Comparison of ENCODE assay signal across 18 mouse cellular contexts in the genomic region with DNA sequence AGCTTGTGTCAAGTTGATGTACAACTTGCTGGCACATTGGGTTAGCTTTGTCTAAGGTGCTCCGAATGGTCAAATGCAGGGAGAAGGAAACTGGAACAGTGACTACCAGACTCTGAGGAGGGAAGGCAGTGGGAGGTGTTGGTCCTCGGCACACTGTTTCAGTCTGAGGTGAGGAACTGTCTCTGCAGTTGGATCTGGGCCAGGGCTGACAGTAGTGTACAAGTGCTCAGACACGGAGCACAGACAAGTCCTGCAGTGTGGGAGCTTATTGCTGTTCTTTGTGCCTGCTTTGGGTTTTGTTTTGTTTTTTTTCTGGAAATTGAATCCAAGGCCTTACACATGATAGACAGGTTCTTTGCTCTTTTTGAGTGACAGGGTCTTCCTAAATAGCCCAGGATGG.
"Had no signal": no experiment of that assay in that cellular context is flagged by ENCODE, and none has a peak within 500 bp of the region (broad histone marks: within the 10 kb centered on the region; RNA-seq: fewer than 3 reads in every experiment).

No protein-coding gene starts in this region.

- ATAC-seq: midbrain, embryonic 16.5 days had no signal

- H3K27me3 ChIP-seq: neural tube, embryonic 13.5 days; neural tube, embryonic 15.5 days had no signal

- H3K4me3 ChIP-seq: midbrain, embryonic 10.5 days; midbrain, embryonic 12.5 days; myocyte; neural tube, embryonic 13.5 days; neural tube, embryonic 15.5 days had no signal

- H3K27ac ChIP-seq: midbrain, embryonic 10.5 days; midbrain, embryonic 12.5 days; neural tube, embryonic 13.5 days; neural tube, embryonic 15.5 days had no signal

- DNase-seq: lung, adult 18-20 months; lung, embryonic 14.5 days; lung, postnatal 10 days; lung, postnatal 4 days; midbrain, embryonic 14.5 days; retina, postnatal 1 day; right cerebral cortex, postnatal 25 days; right cerebral cortex, postnatal 4 days; spleen, adult 18-20 months; thymus, adult 18-20 months; thymus, postnatal 14 days; thymus, postnatal 36 days had no signal

- H3K9me3 ChIP-seq: midbrain, embryonic 10.5 days; midbrain, embryonic 12.5 days; neural tube, embryonic 13.5 days; neural tube, embryonic 15.5 days had no signal

- H3K9ac ChIP-seq: lung, embryonic 14.5 days; midbrain, embryonic 12.5 days; neural tube, embryonic 13.5 days; neural tube, embryonic 15.5 days had no signal

- H3K36me3 ChIP-seq: midbrain, embryonic 10.5 days; midbrain, embryonic 12.5 days; neural tube, embryonic 13.5 days; neural tube, embryonic 15.5 days had no signal
